Mouse (Mus musculus) effector memory CD4-positive, alpha-beta T cell, adult 5 months (primary cell): ENCODE data around the gene Nptxr. TPM values are rescaled to one million over a fixed set of nuclear protein-coding genes. Genes with fewer than 3 reads are reported as not detected.

Source experiments
- polyA plus RNA-seq: library from polyadenylated mRNA; unstranded; fragments of 100-300 nt; shearing (Covaris generic); gene quantifications from one replicate; pipeline ENCODE4 v1.2.1, GENCODE M21; 2017

Gene Nptxr
- polyA plus RNA-seq, result 0.45 TPM

DNA sequence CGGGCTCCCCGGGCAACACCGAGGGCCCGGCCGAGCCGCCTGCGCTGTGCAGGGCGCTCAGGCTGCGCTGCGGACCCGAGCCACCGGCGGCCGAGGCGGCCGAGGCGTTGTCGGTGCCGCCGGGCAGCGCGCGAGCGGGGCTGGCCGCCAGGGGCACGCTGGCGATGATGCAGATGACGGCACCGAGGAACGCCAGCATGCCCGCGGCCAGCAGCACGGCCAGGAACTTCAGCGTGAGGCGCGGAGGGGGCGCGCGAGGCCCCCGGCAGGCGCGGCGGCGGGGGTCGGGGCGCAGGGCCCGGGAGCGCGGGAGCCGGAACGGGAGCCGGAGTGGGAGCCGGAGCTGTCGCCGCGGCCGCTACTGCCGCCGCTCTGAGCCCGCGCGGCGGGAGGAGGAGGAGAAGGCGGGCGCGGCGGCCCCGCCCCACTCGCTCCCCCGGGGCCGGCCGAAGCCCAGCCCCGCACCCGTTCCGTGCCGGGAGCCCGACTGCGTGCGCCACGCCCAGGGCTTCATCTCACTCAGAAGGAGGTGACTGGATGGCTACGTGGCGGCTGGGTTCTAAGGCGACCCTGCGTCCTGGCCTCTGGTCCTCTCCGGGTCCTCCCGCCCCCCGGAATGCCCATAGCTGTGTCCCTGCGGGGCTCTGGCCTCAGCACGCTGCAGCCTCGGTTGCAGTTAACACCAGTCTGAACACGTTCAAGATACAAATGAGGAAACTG is at the start of gene Nptxr:
Nptxr (minus strand) TSS at position 415 of the 720 bp plus-strand sequence.

DNA sequence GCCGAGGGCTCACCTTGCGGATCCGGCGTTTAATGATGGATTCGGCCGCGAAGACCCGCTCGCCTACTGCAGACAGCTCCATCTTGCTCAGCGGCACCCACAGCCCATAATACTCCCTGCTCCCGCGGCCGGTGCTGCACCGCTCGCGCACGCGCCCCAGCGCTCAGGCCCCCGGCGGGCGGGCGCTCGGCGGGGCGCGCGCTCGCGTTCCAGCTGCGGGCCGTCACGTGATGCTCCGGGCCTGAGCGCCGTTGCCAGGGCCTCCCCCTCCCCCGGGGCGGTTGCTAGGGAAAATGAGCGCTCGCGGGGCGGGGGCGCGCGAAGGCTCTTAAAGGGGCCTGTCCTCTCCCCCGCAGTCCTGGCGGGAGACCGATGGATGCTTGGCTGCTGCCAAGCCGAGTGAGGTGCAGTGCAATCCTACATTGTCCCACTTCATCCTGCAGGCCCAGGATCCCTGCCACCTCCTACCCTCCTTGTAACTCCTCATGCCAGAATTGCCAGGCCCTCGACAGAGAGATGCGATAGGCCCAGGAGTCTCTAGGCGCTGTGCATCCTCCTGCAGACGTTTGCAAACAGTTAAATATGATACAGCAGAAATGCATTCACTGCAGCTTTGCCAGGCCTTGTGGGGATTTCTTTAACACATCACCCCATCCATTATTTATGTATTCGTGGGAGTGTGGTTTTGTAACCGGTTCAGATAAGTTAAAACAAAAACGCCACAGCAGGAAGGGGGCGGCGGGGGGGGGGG is 29.7 kb upstream of the Nptxr start, which contains the start of the genes Npcd and Cbx6:
Npcd (minus strand) TSS at position 108 of the 751 bp plus-strand sequence.
Cbx6 (minus strand) TSS at position 559 of the 751 bp plus-strand sequence.

DNA sequence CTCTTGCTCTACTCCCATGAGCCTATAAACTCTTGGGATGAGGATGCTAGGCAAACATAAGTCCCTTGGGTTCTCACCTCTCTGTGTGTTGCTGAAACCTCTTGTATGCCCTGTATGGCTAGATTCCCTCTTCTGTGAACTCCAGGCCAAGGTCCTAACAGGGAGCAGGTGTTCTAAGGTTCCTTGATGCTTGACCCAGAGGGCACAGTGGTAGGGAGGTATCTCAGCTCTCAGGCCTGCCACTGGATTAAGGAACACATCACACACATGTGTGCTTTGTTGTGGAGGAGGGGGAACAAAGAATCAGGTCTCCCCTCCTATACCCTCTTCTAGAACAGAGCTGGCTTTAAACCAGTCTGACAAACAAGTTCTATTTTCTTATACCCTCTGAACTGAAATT is 26.8 kb downstream of the Nptxr start, which contains the start of gene Dnal4:
Dnal4 (minus strand) TSS at position 101 of the 400 bp plus-strand sequence.

DNA sequence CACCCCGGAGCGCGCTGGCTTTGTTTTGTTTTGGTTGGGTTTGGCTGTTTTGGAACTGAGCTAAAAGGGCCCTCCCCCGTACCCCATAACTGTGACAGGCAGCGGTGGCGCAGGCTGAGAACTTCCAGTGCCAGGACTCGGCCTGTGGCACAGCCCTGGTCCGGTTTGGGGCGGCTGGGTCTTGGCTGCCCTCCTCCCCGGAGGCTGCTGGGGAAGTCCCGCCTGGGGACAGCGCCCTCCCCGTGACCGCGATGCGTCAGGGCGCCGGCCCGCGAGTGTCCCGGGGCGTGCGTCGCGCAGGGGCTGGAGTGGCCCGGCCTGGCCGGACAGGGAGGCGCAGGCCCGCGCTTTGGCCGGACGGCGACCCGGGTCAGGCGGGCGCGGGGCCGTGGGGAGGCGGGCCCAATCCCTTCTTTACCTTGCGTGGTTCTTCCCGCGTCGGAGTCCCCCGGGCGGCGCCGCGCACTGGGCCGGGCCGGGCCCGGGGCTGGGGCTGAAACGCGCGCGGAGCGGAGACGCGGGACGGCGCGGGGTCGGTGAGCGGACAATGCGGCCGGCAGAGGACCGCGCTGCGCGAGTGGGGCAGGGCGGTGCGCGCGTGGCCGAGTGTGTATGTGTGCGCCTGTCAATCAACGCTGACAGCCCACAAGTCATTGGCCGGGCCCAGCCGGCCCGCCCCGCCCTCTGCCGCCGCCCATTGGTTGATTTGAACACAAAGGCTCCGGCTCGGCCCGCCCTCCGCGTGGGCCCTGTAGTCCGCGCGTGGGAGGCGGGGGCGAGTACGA is 62.5 kb downstream of the Nptxr start, which contains the start of gene Sun2:
Sun2 (minus strand) TSS at position 616 of the 785 bp plus-strand sequence.

Other genes with a start within 250 kb of the Nptxr start
- gene Dmc1, start 199.7 kb downstream of the Nptxr start, polyA plus RNA-seq, result not detected
- 0.24 TPM for gene Fam227a, start 145.8 kb downstream of the Nptxr start, polyA plus RNA-seq
- 3.7 TPM for gene Cby1, start 145.6 kb downstream of the Nptxr start, polyA plus RNA-seq
- gene Tomm22, start 133.9 kb downstream of the Nptxr start, polyA plus RNA-seq, result 160 TPM
- gene Josd1, start 116.8 kb downstream of the Nptxr start, polyA plus RNA-seq, result 64.5 TPM
- gene Gtpbp1, start 113.9 kb downstream of the Nptxr start, polyA plus RNA-seq, result 125 TPM
- 81.5 TPM for gene Sun2, start 62.2 kb downstream of the Nptxr start, polyA plus RNA-seq
- gene Dnal4, start 26.9 kb downstream of the Nptxr start, polyA plus RNA-seq, result 5.9 TPM
- not detected for gene Npcd, start 29.5 kb upstream of the Nptxr start, polyA plus RNA-seq
- gene Cbx6, start 29.9 kb upstream of the Nptxr start, polyA plus RNA-seq, result 17.2 TPM
- 225 TPM for gene Apobec3, start 86.9 kb upstream of the Nptxr start, polyA plus RNA-seq
- gene Cbx7, start 166.4 kb upstream of the Nptxr start, polyA plus RNA-seq, result 170 TPM
- 0.19 TPM for gene Pdgfb, start 210.2 kb upstream of the Nptxr start, polyA plus RNA-seq